Mouse (Mus musculus): ENCODE results near the gene Igbp1b. TPM values are rescaled to one million over a fixed set of nuclear protein-coding genes. Genes with fewer than 3 reads are reported as not detected.

Gene Igbp1b
- polyA plus RNA-seq, 1 experiment from 2014 or later = not detected

Other genes with a start within 250 kb of the Igbp1b start
- gene Lmo3, start 76.6 kb downstream of the Igbp1b start, polyA plus RNA-seq (2014; fragmentation: Nextera tagmentation; extraction: Ambion mirVana) = 0.41 and 0.84 TPM in 2 replicates

Measured in kidney, embryonic 14.5 days (tissue).